Mouse (Mus musculus) small intestine, adult 2 months (tissue): ENCODE results near the gene Dach1.

Source experiments
- CTCF ChIP-seq: fragments of 200-500 bp; IDR thresholded peaks from 2 replicates; pipeline ENCODE4 v1.5.1; 2012; ENCODE audit warnings: low read depth, mild to moderate bottlenecking, control low read depth, inconsistent platforms, low read length, moderate library complexity, mixed read lengths; ENCODE audit not compliant: insufficient replicate concordance, insufficient read length; ENCODE audit errors: extremely low read depth
- POLR2A ChIP-seq: fragments of 200-500 bp; IDR thresholded peaks from 2 replicates; pipeline ENCODE4 v1.6.1; 2012; ENCODE audit warnings: low read depth, mild to moderate bottlenecking, control low read depth, inconsistent platforms, low read length, moderate library complexity

- no peak for TF ChIP-seq CTCF
- TF ChIP-seq POLR2A: no peak
Measured at GRCm38 (mm10) chr14:98116627-98117026, 52.9 kb downstream of the Dach1 start.
